ENCODE assay signal across 23 mouse cellular contexts in genomic region chr1:136893162-136893561, GRCm38 (mm10).
"Had no signal": no experiment of that assay in that cellular context is flagged by ENCODE, and none has a peak within 500 bp of the region (broad histone marks: within the 10 kb centered on the region; RNA-seq: fewer than 3 reads in every experiment).

No protein-coding gene starts in this region.

- H3K36me3 ChIP-seq: heart, embryonic 13.5 days; heart, embryonic 15.5 days; hindbrain, embryonic 13.5 days; hindbrain, embryonic 15.5 days; limb, embryonic 13.5 days; limb, embryonic 15.5 days; liver, embryonic 12.5 days had no signal

- ATAC-seq: hindbrain, postnatal 0 days; liver, embryonic 12.5 days had no signal

- DNase-seq: gastrocnemius, postnatal 14 days; gastrocnemius, postnatal 36 days; heart, adult 11 months; heart, adult 2 months; heart, postnatal 14 days; heart, postnatal 36 days; kidney, adult 18-20 months; kidney, adult 8-10 months; kidney, postnatal 10 days; kidney, postnatal 25 days; kidney, postnatal 4 days; layer of hippocampus, postnatal 36 days; left cerebral cortex, postnatal 4 days had no signal

- H3K9ac ChIP-seq: heart, embryonic 13.5 days; heart, embryonic 15.5 days; hindbrain, embryonic 13.5 days; hindbrain, embryonic 15.5 days; limb, embryonic 13.5 days; limb, embryonic 15.5 days; liver, embryonic 12.5 days had no signal

- H3K27me3 ChIP-seq: heart, embryonic 13.5 days; heart, embryonic 15.5 days; hindbrain, embryonic 13.5 days; hindbrain, embryonic 15.5 days; limb, embryonic 13.5 days; limb, embryonic 15.5 days; liver, embryonic 12.5 days had no signal

- H3K4me1 ChIP-seq: hindbrain, embryonic 15.5 days; limb, embryonic 15.5 days had no signal

- H3K4me2 ChIP-seq: heart, embryonic 11.5 days; heart, embryonic 13.5 days; heart, embryonic 15.5 days; hindbrain, embryonic 13.5 days; hindbrain, embryonic 15.5 days; limb, embryonic 13.5 days; limb, embryonic 15.5 days; liver, embryonic 12.5 days had no signal

- H3K9me3 ChIP-seq: heart, embryonic 13.5 days; heart, embryonic 15.5 days; hindbrain, embryonic 13.5 days; hindbrain, embryonic 15.5 days; limb, embryonic 13.5 days; limb, embryonic 15.5 days; liver, embryonic 12.5 days had no signal

- H3K4me3 ChIP-seq: heart, adult 2 months; heart, embryonic 13.5 days; heart, embryonic 15.5 days; hindbrain, embryonic 13.5 days; hindbrain, embryonic 15.5 days; layer of hippocampus, adult 2 months; limb, embryonic 13.5 days; limb, embryonic 15.5 days; liver, embryonic 12.5 days had no signal

- H3K27ac ChIP-seq: heart, adult 2 months; heart, embryonic 13.5 days; heart, embryonic 15.5 days; hindbrain, embryonic 13.5 days; hindbrain, embryonic 15.5 days; hindbrain, postnatal 0 days; layer of hippocampus, adult 2 months; limb, embryonic 13.5 days; limb, embryonic 15.5 days; liver, embryonic 12.5 days had no signal
